Mouse (Mus musculus) layer of hippocampus, adult 6 months (tissue): Measurements from ENCODE around the gene Tanc2. TPM values are rescaled to one million over a fixed set of nuclear protein-coding genes. Genes with fewer than 3 reads are reported as not detected.

Experiments
- long read RNA-seq, 2 experiments: library from polyadenylated mRNA; unstranded; transcript quantifications; one replicate each; pipeline ENCODE4 v2.0.0; 2019 to 2020
- microRNA-seq: library from miRNA; unstranded; fragments of <30 nt; microRNA quantifications from one replicate; pipeline ENCODE4 v1.2.0, GENCODE M21; 2020
- polyA plus RNA-seq: library from polyadenylated mRNA; unstranded; fragments of <200 nt; fragmentation: Nextera tagmentation; gene quantifications from 2 replicates; pipeline ENCODE4 v1.2.3, GENCODE M21; 2021

Gene Tanc2
- polyA plus RNA-seq: 19.2 and 22.9 TPM in 2 replicates
- long read RNA-seq, experiment 1, partial matches to known transcripts: 5 of 64 reads
- long read RNA-seq, experiment 1, other reads (novel, unspliced or antisense): 59 of 64 reads
- long read RNA-seq, experiment 2, full-length matches to known transcripts: 2 of 145 reads
- long read RNA-seq, experiment 2, partial matches to known transcripts: 27 of 145 reads
- long read RNA-seq, experiment 2, other reads (novel, unspliced or antisense): 116 of 145 reads

GRCm38 (mm10) chr11:105589877-105590641 is at the start of gene Tanc2:
Gene Tanc2, plus strand, starts transcription at chr11:105589986.

DNA sequence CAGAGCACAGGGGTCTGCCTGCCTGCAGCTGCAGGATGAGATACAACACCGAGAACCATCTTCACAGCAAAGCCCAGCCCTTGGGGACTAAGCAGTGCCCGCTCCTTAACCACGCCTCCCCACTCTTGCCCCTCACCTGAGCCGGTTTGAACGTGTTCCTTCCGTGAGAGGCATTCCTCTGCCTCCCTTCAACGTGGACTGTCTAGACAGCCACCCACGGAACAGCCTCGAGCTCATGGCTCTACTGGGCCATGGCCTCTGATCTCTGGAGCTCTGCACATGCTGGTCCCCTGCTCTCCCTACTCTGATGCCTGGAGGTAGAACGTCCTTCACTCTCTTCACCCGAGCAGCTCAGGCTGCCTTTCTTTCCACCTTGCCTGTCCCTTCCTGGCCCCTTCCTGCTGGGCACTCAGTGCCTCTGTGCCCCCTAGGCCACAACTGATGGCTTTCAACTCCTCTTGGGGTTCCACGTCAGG is 363.2 kb downstream of the Tanc2 start, which contains the start of gene Cyb561:
Cyb561 (minus strand) TSS at position 426 of the 476 bp plus-strand sequence.

GRCm38 (mm10) chr11:105967741-105968574 is 378.2 kb downstream of the Tanc2 start, which contains the start of gene Ace:
Gene Ace, plus strand, starts transcription at chr11:105967945.

Small RNA genes within 50 kb of the gene (microRNA-seq; reads per million reads assigned to microRNA genes)
- gene Gm23990: not detected

Other genes starting within 250 kb of the Tanc2 start
- 0.13 and 0.25 TPM in 2 replicates for gene March10, start 133.3 kb upstream of the Tanc2 start, polyA plus RNA-seq